Mouse (Mus musculus) right cerebral cortex, postnatal 10 days (tissue): ENCODE data around the gene Olfr1086.
"Not testable (repeated sequence)": the region's sequence is repeated elsewhere in the genome, so short reads cannot be mapped to it uniquely, and the experiment has no call there.

Experiments used
- DNase-seq, 2 experiments: peaks; one replicate each; pipeline ENCODE4 v3.0.0; 2021; ENCODE audit warnings: low spot score in 2 of 2

The Olfr1086 gene

DNA sequence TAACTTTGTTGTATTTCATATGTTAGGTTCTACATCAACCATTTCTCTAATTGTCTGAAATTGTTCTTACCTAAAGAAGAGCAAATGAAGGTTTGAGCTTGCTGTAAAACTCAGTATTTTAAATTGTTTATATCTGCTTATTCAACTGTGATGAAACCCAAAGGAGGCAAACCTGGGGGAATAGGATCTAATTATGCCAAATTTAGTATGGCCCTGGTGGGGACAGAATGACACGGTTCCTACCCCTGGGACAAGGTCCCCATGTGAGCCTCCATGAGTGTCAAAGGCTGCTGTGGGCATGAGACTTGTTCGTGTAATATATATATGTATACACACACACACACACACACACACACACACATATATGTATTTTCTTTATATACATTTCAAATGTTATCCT is at the start of gene Olfr1086:
Gene Olfr1086 (minus strand): TSS at position 101 of the 400 bp plus-strand sequence.
- no peak for DNase-seq

DNA sequence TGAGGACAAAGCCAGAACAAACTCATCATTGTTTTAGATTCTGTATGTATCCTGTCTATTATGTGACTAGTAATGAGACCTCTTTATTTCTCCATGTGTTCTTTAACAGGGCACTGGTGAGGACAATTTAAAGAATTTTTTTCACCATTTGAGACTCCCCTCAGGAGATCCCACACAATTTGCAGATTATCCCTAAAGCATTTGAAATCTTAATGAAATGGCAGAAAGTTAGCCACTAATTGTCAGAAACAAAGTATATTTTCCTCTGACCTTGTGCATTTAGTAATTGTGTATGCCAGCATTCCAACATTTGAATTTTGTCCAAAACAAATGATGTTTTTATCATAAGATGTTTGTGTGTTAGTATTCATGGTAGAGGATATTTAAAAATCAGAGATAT is 18.4 kb upstream of the Olfr1086 start, which contains the start of gene Olfr1087:
Gene Olfr1087 (minus strand): TSS at position 101 of the 400 bp plus-strand sequence.
- no peak for DNase-seq

DNA sequence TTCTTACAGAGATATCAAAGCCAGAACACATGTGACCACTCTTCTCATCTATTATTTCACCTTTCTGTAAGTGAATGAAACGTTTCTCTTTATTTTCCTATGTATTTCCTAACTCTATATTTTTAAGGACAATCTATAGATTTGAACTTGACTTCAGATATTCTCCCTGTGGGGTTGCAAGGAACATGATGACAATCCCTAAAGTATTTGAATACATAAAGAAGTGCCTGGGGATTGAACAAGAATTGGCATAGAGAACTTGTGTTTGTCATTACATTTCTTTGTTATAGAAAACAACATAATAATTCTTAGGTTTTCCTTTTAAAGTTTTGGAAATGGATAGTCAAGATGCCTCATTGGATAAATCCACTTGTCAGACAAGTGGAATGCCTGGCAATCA is 18.0 kb downstream of the Olfr1086 start, which contains the start of gene Olfr1085:
Gene Olfr1085 (minus strand): TSS at position 101 of the 400 bp plus-strand sequence.
- DNase-seq: no peak

DNA sequence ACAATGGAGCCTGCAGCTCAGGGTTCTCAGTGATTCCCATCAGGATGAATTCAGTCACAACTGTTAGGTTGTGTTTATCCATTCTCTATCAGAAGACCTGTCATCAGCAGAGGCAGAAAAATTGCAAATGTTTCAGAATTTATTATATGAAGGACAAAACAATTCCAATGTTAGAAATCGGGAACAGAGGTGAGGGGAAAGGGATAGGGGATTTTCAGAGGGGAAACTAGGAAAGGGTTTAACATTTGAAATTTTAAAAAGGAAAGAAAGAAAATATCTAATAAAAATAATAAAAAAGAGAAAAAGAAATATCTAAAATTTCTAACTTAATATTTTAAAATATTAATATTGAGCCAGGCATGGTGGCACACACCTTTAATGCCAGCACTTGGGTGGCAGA is 40.3 kb downstream of the Olfr1086 start, which contains the start of gene Olfr1084:
Gene Olfr1084 (minus strand): TSS at position 101 of the 400 bp plus-strand sequence.
- DNase-seq: not testable (repeated sequence)
